Mouse (Mus musculus) spleen, embryonic (tissue): ENCODE measurements around the gene Esam.

Source experiments
- CTCF ChIA-PET: fragments of 350-600 bp; sonication (Branson Sonifier 250); formaldehyde crosslinking; loops from one replicate; lab custom pipeline; 2022; lab: Charles Lee

Esam gene

GRCm38 (mm10) chr9:37554279-37554678 lies 26.4 kb downstream of the Esam start:
- CTCF ChIA-PET: no interaction called here

- CTCF ChIA-PET: no interaction called here
These were observed 27.2 kb downstream of the Esam start, which contains the start of gene Siae for GRCm38 (mm10) chr9:37554838-37555748. Gene Siae (plus strand): TSS chr9:37555698.

- CTCF ChIA-PET: no interaction called here
These were observed 28.5 kb downstream of the Esam start for GRCm38 (mm10) chr9:37556366-37556765.

GRCm38 (mm10) chr9:37560617-37561016 lies 32.7 kb downstream of the Esam start:
- CTCF ChIA-PET: no interaction called here

GRCm38 (mm10) chr9:37563805-37564204 lies 35.9 kb downstream of the Esam start:
- CTCF ChIA-PET: no interaction called here

- CTCF ChIA-PET: no interaction called here
These were observed 39.1 kb downstream of the Esam start for GRCm38 (mm10) chr9:37567019-37567418.

GRCm38 (mm10) chr9:37567454-37567853 lies 39.6 kb downstream of the Esam start:
- CTCF ChIA-PET: no interaction called here

GRCm38 (mm10) chr9:37567892-37568604 lies 40.2 kb downstream of the Esam start:
- CTCF ChIA-PET: no interaction called here

- CTCF ChIA-PET: interaction anchor here (0.6 kb wide), 1 partner anchor 620 kb away, joined by 7 read pairs; no protein-coding TSS in a partner anchor
These were observed 40.8 kb downstream of the Esam start for GRCm38 (mm10) chr9:37568605-37569214.

GRCm38 (mm10) chr9:37569231-37569835 lies 41.5 kb downstream of the Esam start:
- CTCF ChIA-PET: interaction anchor here (0.6 kb wide), 1 partner anchor 620 kb away, joined by 7 read pairs; no protein-coding TSS in a partner anchor

GRCm38 (mm10) chr9:37572204-37572876 lies 44.5 kb downstream of the Esam start:
- CTCF ChIA-PET: no interaction called here

GRCm38 (mm10) chr9:37576436-37576930 lies 48.6 kb downstream of the Esam start:
- CTCF ChIA-PET: interaction anchor here (0.9 kb wide), 1 partner anchor 17 kb away, joined by 4 read pairs; no protein-coding TSS in a partner anchor

GRCm38 (mm10) chr9:37583594-37583993 lies 55.7 kb downstream of the Esam start:
- CTCF ChIA-PET: no interaction called here

GRCm38 (mm10) chr9:37586718-37587117 lies 58.8 kb downstream of the Esam start:
- CTCF ChIA-PET: no interaction called here
